Mouse (Mus musculus) yolk sac, embryonic 10.5 days (tissue): ENCODE data around the gene Try4.
"Not testable (repeated sequence)": the region's sequence is repeated elsewhere in the genome, so short reads cannot be mapped to it uniquely, and the experiment has no call there.

Source experiments
- DNase-seq: peaks from one replicate; pipeline ENCODE4 v3.0.0-alpha.2; 2017; ENCODE audit warnings: low spot score

Gene Try4

GRCm38 (mm10) chr6:41301969-41302368 is at the start of gene Try4:
Try4 (plus strand) TSS chr6:41302269.
- DNase-seq, result no peak

GRCm38 (mm10) chr6:41253314-41253713 is 48.8 kb upstream of the Try4 start:
- DNase-seq, result not testable (repeated sequence)

GRCm38 (mm10) chr6:41256424-41256823 is 45.6 kb upstream of the Try4 start:
- no peak for DNase-seq

GRCm38 (mm10) chr6:41257432-41257831 is 44.6 kb upstream of the Try4 start:
- no peak for DNase-seq

- DNase-seq, result no peak
These were observed 39.3 kb upstream of the Try4 start for GRCm38 (mm10) chr6:41262796-41263195.

GRCm38 (mm10) chr6:41266140-41266539 is 35.9 kb upstream of the Try4 start:
- no peak for DNase-seq

GRCm38 (mm10) chr6:41298255-41298654 is 3.8 kb upstream of the Try4 start:
- no peak for DNase-seq

- DNase-seq, result not testable (repeated sequence)
These were observed 14.7 kb downstream of the Try4 start, which contains the start of gene Try5 for GRCm38 (mm10) chr6:41316741-41317140. Try5 (minus strand) TSS chr6:41316841.

- no peak for DNase-seq
These were observed 51.9 kb downstream of the Try4 start, which contains the start of gene Try10 for GRCm38 (mm10) chr6:41353932-41354331. Try10 (plus strand) TSS chr6:41354105.
